Mouse (Mus musculus): ENCODE data around the gene Timm29. TPM values are rescaled to one million over a fixed set of nuclear protein-coding genes. Genes with fewer than 3 reads are reported as not detected.

Timm29 gene
- polyA plus RNA-seq, 1 experiment from 2014 or later = 29.5 TPM

GRCm38 (mm10) chr9:21568657-21569255 is 23.8 kb upstream of the Timm29 start:
- no peak for ATAC-seq (replicated peaks; ENCODE audit: insufficient number of reproducible peaks, low FRiP score, low TSS enrichment)
- Histone ChIP-seq H3K27ac (ENCODE audit: low read depth, low read length) (no peak overlapping the region), H3K36me3 (ENCODE audit: control insufficient read depth, insufficient read depth, low read length) (peaks cover 30% of the 10 kb centered on the region), H3K27me3 (ENCODE audit: control insufficient read depth, insufficient read depth, low read length) (no peaks in the 10 kb centered on the region), H3K9ac (ENCODE audit: low read depth, low read length) (no peak overlapping the region), H3K4me2 (no peak overlapping the region), H3K9me3 (replicated peaks; ENCODE audit: control insufficient read depth, low read length) (no peaks in the 10 kb centered on the region), H3K4me3 (ENCODE audit: low read depth, low read length) (no peak overlapping the region), H3K4me1 (ENCODE audit: control insufficient read depth, insufficient read depth, low read length) (peaks cover 11% of the 10 kb centered on the region)
- 88% methylated on average over 8 of the region's 8 CpGs for WGBS (ENCODE audit: insufficient replicate concordance)

- Histone ChIP-seq H3K9ac (ENCODE audit: low read depth, low read length) (no peak overlapping the region), H3K4me3 (ENCODE audit: low read depth, low read length) (no peak overlapping the region), H3K9me3 (replicated peaks; ENCODE audit: control insufficient read depth, low read length) (no peaks in the 10 kb centered on the region), H3K4me2 (no peak overlapping the region), H3K27me3 (ENCODE audit: control insufficient read depth, insufficient read depth, low read length) (no peaks in the 10 kb centered on the region), H3K36me3 (ENCODE audit: control insufficient read depth, insufficient read depth, low read length) (peaks cover 51% of the 10 kb centered on the region), H3K27ac (ENCODE audit: low read depth, low read length) (no peak overlapping the region), H3K4me1 (ENCODE audit: control insufficient read depth, insufficient read depth, low read length) (no peaks in the 10 kb centered on the region)
- ATAC-seq (replicated peaks; ENCODE audit: insufficient number of reproducible peaks, low FRiP score, low TSS enrichment) = no peak
- WGBS (ENCODE audit: insufficient replicate concordance) = 88% methylated on average over 8 of the region's 8 CpGs
Observed at GRCm38 (mm10) chr9:21574012-21574801, 18.3 kb upstream of the Timm29 start.

DNA sequence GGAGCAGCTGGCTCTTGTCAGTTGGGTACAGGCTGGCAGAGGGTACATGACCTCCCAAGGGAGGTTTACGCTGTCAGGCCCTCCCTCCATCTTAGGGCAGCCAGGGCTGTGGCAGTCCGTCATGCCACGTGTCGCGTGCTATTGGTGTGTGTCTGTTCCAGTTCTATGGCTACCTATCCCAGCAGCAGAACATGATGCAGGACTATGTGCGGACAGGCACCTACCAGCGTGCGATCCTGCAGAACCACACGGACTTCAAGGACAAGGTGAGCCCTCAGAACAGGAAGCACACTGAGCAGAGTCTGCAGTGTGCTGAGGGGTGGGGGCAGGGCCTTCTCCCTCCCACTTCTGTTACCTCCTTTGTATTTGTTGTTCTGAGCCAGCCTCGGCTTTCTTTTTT is 17.3 kb upstream of the Timm29 start:
- H3K27ac ChIP-seq (ENCODE audit: low read depth, low read length) = no peak overlapping the region
- no peak overlapping the region for H3K4me3 ChIP-seq (ENCODE audit: low read depth, low read length)
- no peak for ATAC-seq (replicated peaks; ENCODE audit: insufficient number of reproducible peaks, low FRiP score, low TSS enrichment)
- H3K36me3 ChIP-seq (ENCODE audit: control insufficient read depth, insufficient read depth, low read length) = peaks cover 43% of the 10 kb centered on the region
- no peak overlapping the region for H3K9ac ChIP-seq (ENCODE audit: low read depth, low read length)
- 92% methylated on average over 10 of the region's 10 CpGs for WGBS (ENCODE audit: insufficient replicate concordance)
- no peaks in the 10 kb centered on the region for H3K27me3 ChIP-seq (ENCODE audit: control insufficient read depth, insufficient read depth, low read length)
- H3K9me3 ChIP-seq (replicated peaks; ENCODE audit: control insufficient read depth, low read length) = no peaks in the 10 kb centered on the region
- H3K4me1 ChIP-seq (ENCODE audit: control insufficient read depth, insufficient read depth, low read length) = no peaks in the 10 kb centered on the region
- H3K4me2 ChIP-seq = no peak overlapping the region

- no peaks in the 10 kb centered on the region for H3K4me1 ChIP-seq (ENCODE audit: control insufficient read depth, insufficient read depth, low read length)
- H3K4me3 ChIP-seq (ENCODE audit: low read depth, low read length) = no peak overlapping the region
- 0 out of 2 replicates have a peak overlapping the region, but pooled peaks have one; percentile 16 for H3K9ac ChIP-seq (ENCODE audit: low read depth, low read length)
- WGBS (ENCODE audit: insufficient replicate concordance) = 89% methylated on average over 1 of the region's 1 CpGs
- H3K9me3 ChIP-seq (replicated peaks; ENCODE audit: control insufficient read depth, low read length) = no peaks in the 10 kb centered on the region
- H3K27ac ChIP-seq (ENCODE audit: low read depth, low read length) = no peak overlapping the region
- H3K27me3 ChIP-seq (ENCODE audit: control insufficient read depth, insufficient read depth, low read length) = no peaks in the 10 kb centered on the region
- no peak for ATAC-seq (replicated peaks; ENCODE audit: insufficient number of reproducible peaks, low FRiP score, low TSS enrichment)
- no peak overlapping the region for H3K4me2 ChIP-seq
- H3K36me3 ChIP-seq (ENCODE audit: control insufficient read depth, insufficient read depth, low read length) = peaks cover 40% of the 10 kb centered on the region
Observed at GRCm38 (mm10) chr9:21576286-21576685, 16.2 kb upstream of the Timm29 start.

DNA sequence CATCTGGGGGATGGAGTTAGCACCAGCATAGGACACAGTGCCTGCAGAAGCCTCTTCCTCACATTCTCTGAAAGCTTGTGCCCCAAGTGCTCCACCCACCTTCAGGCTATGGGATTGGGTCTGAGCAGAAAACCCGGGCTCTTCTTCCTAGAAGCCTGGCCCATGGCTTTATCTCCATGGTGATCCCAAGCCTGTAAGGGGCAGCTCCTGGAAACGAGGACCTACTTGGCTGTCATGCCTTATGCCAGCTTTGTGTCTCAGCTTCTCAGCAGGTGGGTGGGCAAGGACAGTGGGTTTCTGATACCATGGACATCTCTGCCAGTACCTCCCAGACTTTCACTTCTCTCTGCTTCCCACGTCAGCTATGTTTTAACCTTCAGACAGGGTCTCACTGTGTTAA is 14.3 kb upstream of the Timm29 start:
- Histone ChIP-seq H3K36me3 (ENCODE audit: control insufficient read depth, insufficient read depth, low read length) (peaks cover 35% of the 10 kb centered on the region), H3K4me2 (no peak overlapping the region), H3K4me1 (ENCODE audit: control insufficient read depth, insufficient read depth, low read length) (no peaks in the 10 kb centered on the region), H3K9me3 (replicated peaks; ENCODE audit: control insufficient read depth, low read length) (no peaks in the 10 kb centered on the region), H3K27me3 (ENCODE audit: control insufficient read depth, insufficient read depth, low read length) (no peaks in the 10 kb centered on the region), H3K9ac (ENCODE audit: low read depth, low read length) (no peak overlapping the region), H3K27ac (ENCODE audit: low read depth, low read length) (no peak overlapping the region), H3K4me3 (ENCODE audit: low read depth, low read length) (no peak overlapping the region)
- ATAC-seq (replicated peaks; ENCODE audit: insufficient number of reproducible peaks, low FRiP score, low TSS enrichment) = no peak
- 84% methylated on average over 3 of the region's 3 CpGs for WGBS (ENCODE audit: insufficient replicate concordance)

- H3K9me3 ChIP-seq (replicated peaks; ENCODE audit: control insufficient read depth, low read length) = no peaks in the 10 kb centered on the region
- H3K36me3 ChIP-seq (ENCODE audit: control insufficient read depth, insufficient read depth, low read length) = peaks cover 56% of the 10 kb centered on the region
- H3K27me3 ChIP-seq (ENCODE audit: control insufficient read depth, insufficient read depth, low read length) = no peaks in the 10 kb centered on the region
- H3K4me2 ChIP-seq = no peak overlapping the region
- ATAC-seq (replicated peaks; ENCODE audit: insufficient number of reproducible peaks, low FRiP score, low TSS enrichment) = no peak
- no peak overlapping the region for H3K27ac ChIP-seq (ENCODE audit: low read depth, low read length)
- H3K4me3 ChIP-seq (ENCODE audit: low read depth, low read length) = no peak overlapping the region
- WGBS (ENCODE audit: insufficient replicate concordance) = 83% methylated on average over 1 of the region's 1 CpGs
- H3K4me1 ChIP-seq (ENCODE audit: control insufficient read depth, insufficient read depth, low read length) = no peaks in the 10 kb centered on the region
- H3K9ac ChIP-seq (ENCODE audit: low read depth, low read length) = no peak overlapping the region
Observed at GRCm38 (mm10) chr9:21585401-21585800, 7.1 kb upstream of the Timm29 start.

- Histone ChIP-seq H3K27me3 (ENCODE audit: control insufficient read depth, insufficient read depth, low read length) (no peaks in the 10 kb centered on the region), H3K4me3 (ENCODE audit: low read depth, low read length) (no peak overlapping the region), H3K9me3 (replicated peaks; ENCODE audit: control insufficient read depth, low read length) (no peaks in the 10 kb centered on the region), H3K4me1 (ENCODE audit: control insufficient read depth, insufficient read depth, low read length) (peaks cover 6% of the 10 kb centered on the region), H3K27ac (ENCODE audit: low read depth, low read length) (no peak overlapping the region), H3K36me3 (ENCODE audit: control insufficient read depth, insufficient read depth, low read length) (peaks cover 51% of the 10 kb centered on the region), H3K9ac (ENCODE audit: low read depth, low read length) (no peak overlapping the region), H3K4me2 (no peak overlapping the region)
- no peak for ATAC-seq (replicated peaks; ENCODE audit: insufficient number of reproducible peaks, low FRiP score, low TSS enrichment)
- 91% methylated on average over 23 of the region's 23 CpGs for WGBS (ENCODE audit: insufficient replicate concordance)
Observed at GRCm38 (mm10) chr9:21587678-21588349, 4.7 kb upstream of the Timm29 start.

DNA sequence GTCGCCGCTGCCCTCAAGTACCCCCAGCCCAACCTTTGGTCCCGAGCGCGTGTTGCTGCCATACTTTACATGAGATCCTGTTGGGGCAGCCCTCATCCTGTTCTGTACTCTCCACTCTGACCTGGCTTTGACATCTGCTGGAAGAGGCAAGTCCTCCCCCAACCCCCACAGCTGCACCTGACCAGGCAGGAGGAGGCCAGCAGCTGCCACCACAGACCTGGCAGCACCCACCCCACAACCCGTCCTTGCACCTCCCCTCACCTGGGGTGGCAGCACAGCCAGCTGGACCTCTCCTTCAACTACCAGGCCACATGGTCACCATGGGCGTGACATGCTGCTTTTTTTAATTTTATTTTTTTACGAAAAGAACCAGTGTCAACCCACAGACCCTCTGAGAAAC is 4.2 kb upstream of the Timm29 start:
- Histone ChIP-seq H3K4me2 (no peak overlapping the region), H3K27ac (ENCODE audit: low read depth, low read length) (no peak overlapping the region), H3K9me3 (replicated peaks; ENCODE audit: control insufficient read depth, low read length) (no peaks in the 10 kb centered on the region), H3K36me3 (ENCODE audit: control insufficient read depth, insufficient read depth, low read length) (peaks cover 46% of the 10 kb centered on the region), H3K9ac (ENCODE audit: low read depth, low read length) (no peak overlapping the region), H3K27me3 (ENCODE audit: control insufficient read depth, insufficient read depth, low read length) (no peaks in the 10 kb centered on the region), H3K4me3 (ENCODE audit: low read depth, low read length) (no peak overlapping the region), H3K4me1 (ENCODE audit: control insufficient read depth, insufficient read depth, low read length) (peaks cover 6% of the 10 kb centered on the region)
- no peak for ATAC-seq (replicated peaks; ENCODE audit: insufficient number of reproducible peaks, low FRiP score, low TSS enrichment)
- WGBS (ENCODE audit: insufficient replicate concordance) = 86% methylated on average over 8 of the region's 8 CpGs
